Mouse (Mus musculus) MEL (cell line): Measurements from ENCODE around the gene Gm266. TPM values are rescaled to one million over a fixed set of nuclear protein-coding genes. Genes with fewer than 3 reads are reported as not detected.

ENCODE experiments used
- DNase-seq: peaks from one replicate; pipeline ENCODE4 v3.0.0; 2011; ENCODE audit warnings: low read depth, low spot score
- H3K27ac ChIP-seq: 2 replicates; pipeline ENCODE4 v1.5.1; 2012; ENCODE audit warnings: low read depth, mild to moderate bottlenecking, control low read depth, low read length, moderate library complexity; ENCODE audit not compliant: control insufficient read depth
- H3K27me3 ChIP-seq, 2 experiments: fragments of 150-350 bp in 1 of 2; sonication (generic) in 1 of 2; 2 replicates each; pipeline ENCODE4 v1.6.1; 2012; ENCODE audit warnings: low read length in 2 of 2, mild to moderate bottlenecking in 2 of 2, improper control_type of control experiment in 1 of 2, moderate library complexity in 1 of 2; ENCODE audit not compliant: insufficient read depth in 2 of 2, control insufficient read depth in 1 of 2
- H3K36me3 ChIP-seq, 2 experiments: 2 replicates each; pipeline ENCODE4 v1.6.1; 2012 to 2014; ENCODE audit warnings: low read length in 2 of 2, improper control_type of control experiment in 1 of 2, inconsistent platforms in 1 of 2, mild to moderate bottlenecking in 1 of 2; ENCODE audit not compliant: insufficient read depth in 2 of 2, control insufficient read depth in 1 of 2
- H3K4me1 ChIP-seq, 2 experiments: fragments of 150-350 bp in 1 of 2; sonication (generic) in 1 of 2; 2 replicates each; pipeline ENCODE4 v1.6.1; 2012; ENCODE audit warnings: low read length in 2 of 2, improper control_type of control experiment in 1 of 2, mild to moderate bottlenecking in 1 of 2; ENCODE audit not compliant: insufficient read depth in 2 of 2, control insufficient read depth in 1 of 2
- H3K4me3 ChIP-seq, 2 experiments: fragments of 150-350 bp in 1 of 2; sonication (generic) in 1 of 2; 2 replicates each; pipeline ENCODE4 v1.5.1; 2012; ENCODE audit warnings: low read depth in 2 of 2, low read length in 2 of 2, mild to moderate bottlenecking in 2 of 2, moderate library complexity in 2 of 2, control low read depth in 1 of 2, improper control_type of control experiment in 1 of 2; ENCODE audit not compliant: control insufficient read depth in 1 of 2, insufficient read depth in 1 of 2
- H3K79me2 ChIP-seq: 2 replicates; pipeline ENCODE4 v1.6.1; 2012; ENCODE audit warnings: mild to moderate bottlenecking, low read length, moderate library complexity; ENCODE audit not compliant: control insufficient read depth, poor library complexity, insufficient read depth
- H3K9ac ChIP-seq: 2 replicates; pipeline ENCODE4 v1.6.1; 2012; ENCODE audit warnings: low read depth, mild to moderate bottlenecking, control low read depth, low read length, moderate library complexity; ENCODE audit not compliant: control insufficient read depth, poor library complexity, severe bottlenecking
- H3K9me3 ChIP-seq: fragments of 150-350 bp; sonication (generic); replicated peaks from 2 replicates; pipeline ENCODE4 v1.6.1; 2012; ENCODE audit warnings: mild to moderate bottlenecking, low read length, improper control_type of control experiment, moderate library complexity; ENCODE audit not compliant: insufficient read depth
- BHLHE40 ChIP-seq: IDR thresholded peaks from 2 replicates; pipeline ENCODE4 v1.6.1; 2012; ENCODE audit warnings: low read depth, mild to moderate bottlenecking, inconsistent platforms, low read length, improper control_type of control experiment, borderline replicate concordance
- CHD2 ChIP-seq: IDR thresholded peaks from 2 replicates; pipeline ENCODE4 v1.6.1; 2011; ENCODE audit warnings: low read length, improper control_type of control experiment
- E2F4 ChIP-seq: IDR thresholded peaks from 2 replicates; pipeline ENCODE4 v1.6.1; 2011; ENCODE audit warnings: low read depth, low read length, improper control_type of control experiment, borderline replicate concordance
- EP300 ChIP-seq, 2 experiments: IDR thresholded peaks; 2 replicates each; pipeline ENCODE4 v1.6.1; 2011; ENCODE audit warnings: improper control_type of control experiment in 2 of 2, low read length in 2 of 2, low read depth in 1 of 2, mild to moderate bottlenecking in 1 of 2
- ETS1 ChIP-seq: IDR thresholded peaks from 2 replicates; pipeline ENCODE4 v1.6.1; 2012; ENCODE audit warnings: low read depth, mild to moderate bottlenecking, inconsistent platforms, low read length, improper control_type of control experiment, moderate library complexity
- GATA1 ChIP-seq: IDR thresholded peaks from 2 replicates; pipeline ENCODE4 v1.6.1; 2011; ENCODE audit warnings: low read depth, low read length, improper control_type of control experiment
- HCFC1 ChIP-seq: IDR thresholded peaks from 2 replicates; pipeline ENCODE4 v1.6.1; 2012; ENCODE audit warnings: low read depth, mild to moderate bottlenecking, inconsistent platforms, low read length, improper control_type of control experiment, moderate library complexity
- JUND ChIP-seq: IDR thresholded peaks from 2 replicates; pipeline ENCODE4 v1.6.1; 2011; ENCODE audit warnings: low read depth, mild to moderate bottlenecking, improper control_type of control experiment, low read length
- KAT2A ChIP-seq: conservative IDR thresholded peaks from 2 replicates; pipeline ENCODE4 v1.6.1; 2012; ENCODE audit warnings: low read depth, low read length, improper control_type of control experiment, inconsistent platforms
- MAX ChIP-seq: IDR thresholded peaks from 2 replicates; pipeline ENCODE4 v1.6.1; 2011; ENCODE audit warnings: low read length, improper control_type of control experiment
- MXI1 ChIP-seq: IDR thresholded peaks from 2 replicates; pipeline ENCODE4 v1.6.1; 2011; ENCODE audit warnings: mild to moderate bottlenecking, low read depth, low read length, improper control_type of control experiment
- MYC ChIP-seq: IDR thresholded peaks from 2 replicates; pipeline ENCODE4 v1.6.1; 2011; ENCODE audit warnings: low read depth, mild to moderate bottlenecking, low read length, improper control_type of control experiment, moderate library complexity
- NRF1 ChIP-seq: IDR thresholded peaks from 2 replicates; pipeline ENCODE4 v1.6.1; 2014; ENCODE audit warnings: low read depth, mild to moderate bottlenecking, inconsistent platforms, low read length, improper control_type of control experiment, moderate library complexity; ENCODE audit not compliant: poor library complexity, insufficient read depth, severe bottlenecking
- POLR2AphosphoS2 ChIP-seq: IDR thresholded peaks from 2 replicates; pipeline ENCODE4 v1.6.1; 2011; ENCODE audit warnings: low read length, improper control_type of control experiment
- RCOR1 ChIP-seq: IDR thresholded peaks from 2 replicates; pipeline ENCODE4 v1.6.1; 2012; ENCODE audit warnings: low read depth, mild to moderate bottlenecking, inconsistent platforms, low read length, improper control_type of control experiment
- SIN3A ChIP-seq: IDR thresholded peaks from 2 replicates; pipeline ENCODE4 v1.6.1; 2012; ENCODE audit warnings: low read length, improper control_type of control experiment, inconsistent platforms
- SMC3 ChIP-seq: IDR thresholded peaks from 2 replicates; pipeline ENCODE4 v1.6.1; 2011; ENCODE audit warnings: low read depth, low read length, improper control_type of control experiment
- TAL1 ChIP-seq: IDR thresholded peaks from 2 replicates; pipeline ENCODE4 v1.6.1; 2012; ENCODE audit warnings: mild to moderate bottlenecking, inconsistent platforms, low read length, moderate library complexity, mixed read lengths
- TBP ChIP-seq: IDR thresholded peaks from 2 replicates; pipeline ENCODE4 v1.8.0; 2011; ENCODE audit warnings: low read depth, low read length, improper control_type of control experiment
- TCF12 ChIP-seq: IDR thresholded peaks from 2 replicates; pipeline ENCODE4 v1.6.1; 2014; ENCODE audit warnings: low read depth, mild to moderate bottlenecking, inconsistent platforms, low read length, improper control_type of control experiment, moderate library complexity
- UBTF ChIP-seq: IDR thresholded peaks from 2 replicates; pipeline ENCODE4 v1.6.1; 2012; ENCODE audit warnings: low read depth, mild to moderate bottlenecking, inconsistent platforms, low read length, improper control_type of control experiment, moderate library complexity, borderline replicate concordance; ENCODE audit not compliant: insufficient read depth
- USF1 ChIP-seq: IDR thresholded peaks from 2 replicates; pipeline ENCODE4 v1.6.1; 2014; ENCODE audit warnings: low read depth, mild to moderate bottlenecking, inconsistent platforms, low read length, improper control_type of control experiment, moderate library complexity
- USF2 ChIP-seq, 2 experiments: IDR thresholded peaks; 2 replicates each; pipeline ENCODE4 v1.6.1; 2011 to 2012; ENCODE audit warnings: improper control_type of control experiment in 2 of 2, low read length in 2 of 2, borderline replicate concordance in 1 of 2, inconsistent platforms in 1 of 2, low read depth in 1 of 2, mild to moderate bottlenecking in 1 of 2; ENCODE audit not compliant: insufficient read depth in 1 of 2
- ZC3H11A ChIP-seq: IDR thresholded peaks from 2 replicates; pipeline ENCODE4 v1.6.1; 2012; ENCODE audit warnings: low read depth, mild to moderate bottlenecking, inconsistent platforms, low read length, improper control_type of control experiment
- ZNF384 ChIP-seq: IDR thresholded peaks from 2 replicates; pipeline ENCODE4 v1.6.1; 2012; ENCODE audit warnings: low read depth, mild to moderate bottlenecking, inconsistent platforms, low read length, improper control_type of control experiment
- polyA plus RNA-seq, 2 experiments: library from polyadenylated mRNA; stranded (reverse) in 1 of 2; unstranded in 1 of 2; fragments of >175 nt in 1 of 2; fragments of >200 nt in 1 of 2; gene quantifications; 2 replicates each; pipeline versions ENCODE4 v1.2.1 to v1.2.4; 2012; ENCODE audit warnings: low replicate concordance in 2 of 2, low read depth in 1 of 2; ENCODE audit not compliant: insufficient read length in 2 of 2, insufficient read depth in 1 of 2, missing spikeins in 1 of 2
- total RNA-seq: library from RNA; depleted of rRNA; stranded (reverse); fragments of 300-350 nt; gene quantifications from 2 replicates; pipeline ENCODE4 v1.2.3, GENCODE M21; 2012; rRNA removed

Gene Gm266
- not detected in 2 replicates for total RNA-seq
- polyA plus RNA-seq: not detected

GRCm38 (mm10) chr12:111485652-111486306 is at the start of gene Gm266:
Gm266 (minus strand) TSS chr12:111485823.
- no peaks in the 10 kb centered on the region for H3K9me3 ChIP-seq
- H3K36me3 ChIP-seq: no peaks in the 10 kb centered on the region
- no peaks in the 10 kb centered on the region for H3K79me2 ChIP-seq
- no peaks in the 10 kb centered on the region for H3K4me1 ChIP-seq
- H3K27me3 ChIP-seq: peaks cover 10 to 14% of the 10 kb centered on the region in 2 experiments; a peak in 3 of 4 replicates
- H3K4me3 ChIP-seq: no peak within 1 kb of the TSS
- no peak for DNase-seq
- no peak within 1 kb of the TSS for H3K9ac ChIP-seq
- no peak within 1 kb of the TSS for H3K27ac ChIP-seq
- TF ChIP-seq CHD2: no peak
- no peak for TF ChIP-seq E2F4

- H3K9ac ChIP-seq: no peak overlapping the region
Observed at GRCm38 (mm10) chr12:111535281-111535680, 49.7 kb upstream of the Gm266 start.

More at GRCm38 (mm10) chr12:111535281-111535680, 49.7 kb upstream of the Gm266 start:
- peak; percentile 66 for DNase-seq
- H3K27ac ChIP-seq: no peak overlapping the region; the same call in 1 of the 2 replicates
- H3K36me3 ChIP-seq: peaks cover 12 to 24% of the 10 kb centered on the region in 2 experiments
- peak; percentile 50; the same call in 1 of the 2 replicates for TF ChIP-seq ETS1
- TF ChIP-seq ZNF384: no peak
- TF ChIP-seq BHLHE40: peak; percentile 78; the same call in 1 of the 2 replicates
- TF ChIP-seq E2F4: no peak
- TF ChIP-seq GATA1: peak; percentile 63
- TF ChIP-seq KAT2A: no peak
- peak; percentile 56; the same call in 1 of the 2 replicates for TF ChIP-seq MXI1
- peak; percentile 53; the same call in 1 of the 2 replicates for TF ChIP-seq MAX
- no peak for TF ChIP-seq JUND
- no peak for TF ChIP-seq SMC3
- peak; percentile 63 to 76 for TF ChIP-seq EP300 (IDR thresholded peaks at IDR 0.05; ENCODE audit: low read depth in 1 of 2, low read length in 2 of 2)
- TF ChIP-seq UBTF: no peak
- TF ChIP-seq POLR2AphosphoS2: no peak
- 0 out of 2 replicates have a peak, but pooled peaks have one; percentile 20 for TF ChIP-seq TBP
- TF ChIP-seq ZC3H11A: no peak
- peak; percentile 85 for TF ChIP-seq TAL1
- peak; percentile 85 for TF ChIP-seq TCF12
- TF ChIP-seq RCOR1: peak; percentile 98
- no peak for TF ChIP-seq CHD2
- no peak for TF ChIP-seq NRF1
- TF ChIP-seq HCFC1: no peak
- peak; percentile 35; the same call in 1 of the 2 replicates for TF ChIP-seq SIN3A
- no peak for TF ChIP-seq USF1
- 0 out of 2 replicates have a peak, but pooled peaks have one; percentile 30 for TF ChIP-seq MYC
- no peak for TF ChIP-seq USF2 (IDR thresholded peaks at IDR 0.05; ENCODE audit: borderline replicate concordance in 1 of 2, insufficient read depth in 1 of 2, low read depth in 1 of 2, low read length in 2 of 2)
- no peaks in the 10 kb centered on the region for H3K9me3 ChIP-seq
- peaks cover 25% of the 10 kb centered on the region for H3K79me2 ChIP-seq
- H3K27me3 ChIP-seq: no peaks in the 10 kb centered on the region
- peak overlapping the region; percentile 2 to 22; a peak in 2 of 4 replicates for H3K4me3 ChIP-seq
- H3K4me1 ChIP-seq: peaks cover 16 to 24% of the 10 kb centered on the region in 2 experiments
